Mouse (Mus musculus) macrophage (primary cell): Measurements from ENCODE around the gene Tubg2. TPM values are rescaled to one million over a fixed set of nuclear protein-coding genes. Genes with fewer than 3 reads are reported as not detected.

Experiments used
- H3K27ac ChIP-seq: fragments of 350-480 bp; formaldehyde crosslinking; 2 replicates; pipeline ENCODE4 v1.9.0; 2021
- H3K36me3 ChIP-seq: fragments of 350-480 bp; formaldehyde crosslinking; 2 replicates; pipeline ENCODE4 v1.9.0; 2021; ENCODE audit errors: inconsistent target
- H3K4me3 ChIP-seq: fragments of 350-480 bp; formaldehyde crosslinking; 2 replicates; pipeline ENCODE4 v1.9.0; 2021; ENCODE audit errors: inconsistent target
- H3K79me2 ChIP-seq: fragments of 350-480 bp; formaldehyde crosslinking; 2 replicates; pipeline ENCODE4 v1.9.0; 2021; ENCODE audit errors: inconsistent target
- WGBS: methylation state at CpG from one replicate; pipeline ENCODE4 v1.1.7; 2026; ENCODE audit warnings: inconsistent platforms; ENCODE audit not compliant: missing documents; 5-methylcytosine and 5-hydroxymethylcytosine counted together
- polyA plus RNA-seq: library from polyadenylated mRNA; stranded (reverse); fragments of 250-400 nt; gene quantifications from 3 replicates; pipeline ENCODE4 v1.2.4, GENCODE M21; 2018; ENCODE audit warnings: inconsistent platforms

The Tubg2 gene
- polyA plus RNA-seq, 1 experiment from 2014 or later: 0.13 TPM

- H3K27ac ChIP-seq: no peak overlapping the region
- 78% methylated on average over 14 of the region's 14 CpGs for WGBS
- 0 out of 2 replicates have a peak, but pooled peaks cover 7% of the 10 kb centered on the region for H3K36me3 ChIP-seq
- H3K4me3 ChIP-seq: no peak overlapping the region
- H3K79me2 ChIP-seq: no peaks in the 10 kb centered on the region; the same call in 1 of the 2 replicates
Measured at GRCm38 (mm10) chr11:101166357-101166756, 10.7 kb downstream of the Tubg2 start.

GRCm38 (mm10) chr11:101167211-101167962 is 11.7 kb downstream of the Tubg2 start:
- Histone ChIP-seq H3K79me2 (no peaks in the 10 kb centered on the region; the same call in 1 of the 2 replicates), H3K27ac (no peak overlapping the region), H3K4me3 (no peak overlapping the region), H3K36me3 (0 out of 2 replicates have a peak, but pooled peaks cover 7% of the 10 kb centered on the region)
- 66% methylated on average over 19 of the region's 19 CpGs for WGBS

GRCm38 (mm10) chr11:101167963-101168300 is 12.2 kb downstream of the Tubg2 start:
- Histone ChIP-seq H3K79me2 (no peaks in the 10 kb centered on the region; the same call in 1 of the 2 replicates), H3K4me3 (no peak overlapping the region), H3K27ac (no peak overlapping the region), H3K36me3 (0 out of 2 replicates have a peak, but pooled peaks cover 7% of the 10 kb centered on the region)
- 61% methylated on average over 8 of the region's 8 CpGs for WGBS

- H3K79me2 ChIP-seq: no peaks in the 10 kb centered on the region; the same call in 1 of the 2 replicates
- H3K4me3 ChIP-seq: no peak overlapping the region
- H3K27ac ChIP-seq: no peak overlapping the region
- 0 out of 2 replicates have a peak, but pooled peaks cover 7% of the 10 kb centered on the region for H3K36me3 ChIP-seq
- WGBS: 39% methylated on average over 10 of the region's 18 CpGs
Measured at GRCm38 (mm10) chr11:101168301-101168980, 12.7 kb downstream of the Tubg2 start.

GRCm38 (mm10) chr11:101169301-101170107 is 13.8 kb downstream of the Tubg2 start:
- Histone ChIP-seq H3K36me3 (0 out of 2 replicates have a peak, but pooled peaks cover 7% of the 10 kb centered on the region), H3K27ac (no peak overlapping the region), H3K4me3 (peak overlapping the region; percentile 74; the same call in 1 of the 2 replicates), H3K79me2 (no peaks in the 10 kb centered on the region; the same call in 1 of the 2 replicates)
- WGBS: 42% methylated on average over 12 of the region's 17 CpGs

GRCm38 (mm10) chr11:101170354-101170810 is 14.7 kb downstream of the Tubg2 start, which contains the start of gene Cntnap1:
Gene Cntnap1, plus strand, starts transcription at chr11:101170523.
- WGBS: 6% methylated on average over 35 of the region's 35 CpGs
- H3K79me2 ChIP-seq: no peaks in the 10 kb centered on the region; the same call in 1 of the 2 replicates
- H3K27ac ChIP-seq: peak within 1 kb of the TSS; percentile 42; the same call in 1 of the 2 replicates
- H3K4me3 ChIP-seq: peak within 1 kb of the TSS; percentile 74
- H3K36me3 ChIP-seq: 0 out of 2 replicates have a peak, but pooled peaks cover 7% of the 10 kb centered on the region

- under 1% methylated on average over 45 of the region's 50 CpGs for WGBS
- H3K4me3 ChIP-seq: peak within 1 kb of the TSS; percentile 74
- no peaks in the 10 kb centered on the region; the same call in 1 of the 2 replicates for H3K79me2 ChIP-seq
- H3K36me3 ChIP-seq: 0 out of 2 replicates have a peak, but pooled peaks cover 7% of the 10 kb centered on the region
- H3K27ac ChIP-seq: peak within 1 kb of the TSS; percentile 80
Measured at GRCm38 (mm10) chr11:101170811-101171610, 15.3 kb downstream of the Tubg2 start, which contains the start of gene Plekhh3. Gene Plekhh3, minus strand, starts transcription at chr11:101171351.

GRCm38 (mm10) chr11:101171721-101172433 is 16.2 kb downstream of the Tubg2 start:
- Histone ChIP-seq H3K27ac (peak overlapping the region; percentile 80), H3K4me3 (peak overlapping the region; percentile 57), H3K36me3 (0 out of 2 replicates have a peak, but pooled peaks cover 7% of the 10 kb centered on the region), H3K79me2 (no peaks in the 10 kb centered on the region; the same call in 1 of the 2 replicates)
- 2% methylated on average over 31 of the region's 31 CpGs for WGBS

GRCm38 (mm10) chr11:101172434-101172815 is 16.7 kb downstream of the Tubg2 start:
- H3K27ac ChIP-seq: peak overlapping the region; percentile 80
- H3K79me2 ChIP-seq: no peaks in the 10 kb centered on the region; the same call in 1 of the 2 replicates
- 7% methylated on average over 4 of the region's 5 CpGs for WGBS
- H3K4me3 ChIP-seq: peak overlapping the region; percentile 57
- H3K36me3 ChIP-seq: 0 out of 2 replicates have a peak, but pooled peaks cover 5% of the 10 kb centered on the region

GRCm38 (mm10) chr11:101173112-101173511 is 17.4 kb downstream of the Tubg2 start:
- H3K27ac ChIP-seq: peak overlapping the region; percentile 19
- no peaks in the 10 kb centered on the region for H3K36me3 ChIP-seq
- H3K4me3 ChIP-seq: peak overlapping the region; percentile 6; the same call in 1 of the 2 replicates
- H3K79me2 ChIP-seq: no peaks in the 10 kb centered on the region; the same call in 1 of the 2 replicates
- 23% methylated on average over 11 of the region's 11 CpGs for WGBS

GRCm38 (mm10) chr11:101173631-101174388 is 18.1 kb downstream of the Tubg2 start:
- WGBS: 5% methylated on average over 61 of the region's 61 CpGs
- H3K4me3 ChIP-seq: peak overlapping the region; percentile 22
- H3K27ac ChIP-seq: peak overlapping the region; percentile 37
- no peaks in the 10 kb centered on the region; the same call in 1 of the 2 replicates for H3K79me2 ChIP-seq
- H3K36me3 ChIP-seq: no peaks in the 10 kb centered on the region

- Histone ChIP-seq H3K36me3 (no peaks in the 10 kb centered on the region), H3K27ac (peak overlapping the region; percentile 37), H3K79me2 (no peaks in the 10 kb centered on the region; the same call in 1 of the 2 replicates), H3K4me3 (peak overlapping the region; percentile 22)
- 36% methylated on average over 8 of the region's 9 CpGs for WGBS
Measured at GRCm38 (mm10) chr11:101174389-101174745, 18.7 kb downstream of the Tubg2 start.
